Mouse (Mus musculus) forebrain, embryonic 16.5 days (tissue): Measurements from ENCODE around the gene Trim28. TPM values are rescaled to one million over a fixed set of nuclear protein-coding genes. Genes with fewer than 3 reads are reported as not detected.

Source experiments
- ATAC-seq: fragments of 200-750 bp; cut with Nextera tagmentation; 2 replicates; pipeline ENCODE4 v1.8.0; 2017; ENCODE audit warnings: mild to moderate bottlenecking, moderate library complexity
- H3K27ac ChIP-seq: fragments of 300-500 bp; sonication (generic); 2 replicates; pipeline ENCODE4 v1.5.1; 2014; ENCODE audit warnings: low read length, control low read depth
- H3K27me3 ChIP-seq: fragments of 300-500 bp; sonication (generic); replicated peaks from 2 replicates; pipeline ENCODE4 v1.6.1; 2014; ENCODE audit warnings: low read length; ENCODE audit not compliant: control insufficient read depth, insufficient read depth
- H3K36me3 ChIP-seq: fragments of 300-500 bp; sonication (generic); 2 replicates; pipeline ENCODE4 v1.6.1; 2014; ENCODE audit not compliant: control insufficient read depth, insufficient read depth
- H3K4me1 ChIP-seq: fragments of 300-500 bp; sonication (generic); replicated peaks from 2 replicates; pipeline ENCODE4 v1.6.1; 2014; ENCODE audit warnings: low read length; ENCODE audit not compliant: control insufficient read depth, insufficient read depth
- H3K4me2 ChIP-seq: fragments of 300-500 bp; sonication (generic); 2 replicates; pipeline ENCODE4 v1.6.1; 2014; ENCODE audit warnings: mild to moderate bottlenecking, low read length, control low read depth
- H3K4me3 ChIP-seq: fragments of 300-500 bp; sonication (generic); replicated peaks from 2 replicates; pipeline ENCODE4 v1.5.1; 2014; ENCODE audit warnings: mild to moderate bottlenecking, low read length, control low read depth
- H3K9ac ChIP-seq: fragments of 300-500 bp; sonication (generic); replicated peaks from 2 replicates; pipeline ENCODE4 v1.6.1; 2014; ENCODE audit warnings: low read depth, low read length, control low read depth
- H3K9me3 ChIP-seq: fragments of 300-500 bp; sonication (generic); 2 replicates; pipeline ENCODE4 v1.6.1; 2016; ENCODE audit warnings: low read length; ENCODE audit not compliant: control insufficient read depth
- WGBS: fragments of 180-500 bp; shearing (Covaris S2); extraction: QIAGEN DNeasy Blood & Tissue Kit; methylation state at CpG from one replicate; pipeline ENCODE4 v1.1.7; 2014; 5-methylcytosine and 5-hydroxymethylcytosine counted together
- polyA plus RNA-seq: library from polyadenylated mRNA; unstranded; fragments of >200 nt; fragmentation: Nextera tagmentation; extraction: Ambion mirVana; gene quantifications from 2 replicates; pipeline ENCODE4 v1.2.1, GENCODE M21; 2015

Gene Trim28
- polyA plus RNA-seq, 1 experiment from 2014 or later, result 230 TPM

GRCm38 (mm10) chr7:13009143-13010004 is 10.5 kb downstream of the Trim28 start:
- under 1% methylated on average over 42 of the region's 42 CpGs for WGBS
- Histone ChIP-seq H3K9me3 (no peaks in the 10 kb centered on the region), H3K9ac (peak overlapping the region; percentile 59), H3K36me3 (0 out of 2 replicates have a peak, but pooled peaks cover 4% of the 10 kb centered on the region), H3K27me3 (no peaks in the 10 kb centered on the region), H3K27ac (peak overlapping the region; percentile 85), H3K4me2 (peak overlapping the region; percentile 59), H3K4me3 (peak overlapping the region; percentile 49), H3K4me1 (peaks cover 21% of the 10 kb centered on the region)
- peak; percentile 89 for ATAC-seq

GRCm38 (mm10) chr7:13010005-13010908 is 11.3 kb downstream of the Trim28 start, which contains the start of gene Zbtb45:
Gene Zbtb45, minus strand, starts transcription at chr7:13010034.
- H3K9me3 ChIP-seq, result no peaks in the 10 kb centered on the region
- peaks cover 21% of the 10 kb centered on the region for H3K4me1 ChIP-seq
- peak within 1 kb of the TSS; percentile 59 for H3K9ac ChIP-seq
- peak within 1 kb of the TSS; percentile 85 for H3K27ac ChIP-seq
- no peak for ATAC-seq
- peak within 1 kb of the TSS; percentile 59 for H3K4me2 ChIP-seq
- no peaks in the 10 kb centered on the region for H3K36me3 ChIP-seq
- H3K27me3 ChIP-seq, result no peaks in the 10 kb centered on the region
- peak within 1 kb of the TSS; percentile 49 for H3K4me3 ChIP-seq
- WGBS, result 11% methylated on average over 26 of the region's 26 CpGs

- Histone ChIP-seq H3K9ac (no peak overlapping the region), H3K4me2 (no peak overlapping the region), H3K9me3 (no peaks in the 10 kb centered on the region), H3K36me3 (no peaks in the 10 kb centered on the region), H3K4me3 (no peak overlapping the region), H3K4me1 (peaks cover 10% of the 10 kb centered on the region), H3K27me3 (no peaks in the 10 kb centered on the region), H3K27ac (no peak overlapping the region)
- ATAC-seq, result no peak
- WGBS, result 60% methylated on average over 4 of the region's 4 CpGs
Measured at GRCm38 (mm10) chr7:13013671-13014070, 14.8 kb downstream of the Trim28 start.

GRCm38 (mm10) chr7:13014275-13014839 is 15.4 kb downstream of the Trim28 start:
- Histone ChIP-seq H3K4me1 (peaks cover 7% of the 10 kb centered on the region), H3K27me3 (no peaks in the 10 kb centered on the region), H3K9me3 (no peaks in the 10 kb centered on the region), H3K36me3 (no peaks in the 10 kb centered on the region), H3K4me3 (no peak overlapping the region), H3K9ac (no peak overlapping the region), H3K27ac (no peak overlapping the region), H3K4me2 (no peak overlapping the region)
- WGBS, result 46% methylated on average over 6 of the region's 6 CpGs
- ATAC-seq, result no peak

- 91% methylated on average over 1 of the region's 1 CpGs for WGBS
- no peaks in the 10 kb centered on the region for H3K27me3 ChIP-seq
- no peak overlapping the region for H3K4me3 ChIP-seq
Measured at GRCm38 (mm10) chr7:13015217-13015616, 16.3 kb downstream of the Trim28 start.

GRCm38 (mm10) chr7:13022773-13023535 is 24.0 kb downstream of the Trim28 start:
- Histone ChIP-seq H3K4me2 (peak overlapping the region; percentile 97), H3K36me3 (peaks cover 18% of the 10 kb centered on the region), H3K27ac (peak overlapping the region; percentile 100), H3K9me3 (no peaks in the 10 kb centered on the region), H3K9ac (peak overlapping the region; percentile 52), H3K4me1 (peaks cover 28% of the 10 kb centered on the region), H3K4me3 (peak overlapping the region; percentile 90), H3K27me3 (no peaks in the 10 kb centered on the region)
- ATAC-seq, result peak; percentile 16
- 4% methylated on average over 31 of the region's 31 CpGs for WGBS

More at GRCm38 (mm10) chr7:13015217-13015616, 16.3 kb downstream of the Trim28 start:
- Histone ChIP-seq H3K9me3 (no peaks in the 10 kb centered on the region), H3K36me3 (no peaks in the 10 kb centered on the region), H3K4me1 (peaks cover 5% of the 10 kb centered on the region), H3K4me2 (no peak overlapping the region), H3K27ac (no peak overlapping the region), H3K9ac (no peak overlapping the region)
- ATAC-seq, result no peak

- Histone ChIP-seq H3K27me3 (no peaks in the 10 kb centered on the region), H3K36me3 (peaks cover 30% of the 10 kb centered on the region), H3K9ac (peak overlapping the region; percentile 90), H3K4me3 (peak overlapping the region; percentile 90), H3K27ac (peak overlapping the region; percentile 100), H3K9me3 (no peaks in the 10 kb centered on the region), H3K4me2 (peak overlapping the region; percentile 97), H3K4me1 (peaks cover 28% of the 10 kb centered on the region)
- WGBS, result under 1% methylated on average over 92 of the region's 95 CpGs
- ATAC-seq, result peak; percentile 89
Measured at GRCm38 (mm10) chr7:13023928-13024731, 25.2 kb downstream of the Trim28 start.

- peaks cover 37% of the 10 kb centered on the region for H3K36me3 ChIP-seq
- no peaks in the 10 kb centered on the region for H3K27me3 ChIP-seq
- H3K4me2 ChIP-seq, result peak overlapping the region; percentile 97
- H3K9me3 ChIP-seq, result no peaks in the 10 kb centered on the region
- peak; percentile 54 for ATAC-seq
- peak overlapping the region; percentile 90 for H3K4me3 ChIP-seq
- peaks cover 28% of the 10 kb centered on the region for H3K4me1 ChIP-seq
- WGBS, result 0% methylated on average over 39 of the region's 44 CpGs
- peak overlapping the region; percentile 100 for H3K27ac ChIP-seq
- H3K9ac ChIP-seq, result peak overlapping the region; percentile 90
Measured at GRCm38 (mm10) chr7:13024805-13025204, 25.9 kb downstream of the Trim28 start.
